Mouse (Mus musculus) cerebellum, adult 2 months (tissue): ENCODE results near the gene Irgm2.

Source experiments
- CTCF ChIP-seq: fragments of 200-500 bp; IDR thresholded peaks from 2 replicates; pipeline ENCODE4 v1.5.1; 2011; ENCODE audit warnings: low read depth, mild to moderate bottlenecking, control low read depth, low read length, moderate library complexity, borderline replicate concordance; ENCODE audit not compliant: insufficient read depth
- POLR2A ChIP-seq: fragments of 200-500 bp; IDR thresholded peaks from 2 replicates; pipeline ENCODE4 v1.6.1; 2011; ENCODE audit warnings: low read length, control low read depth, borderline replicate concordance; ENCODE audit not compliant: insufficient read depth

GRCm38 (mm10) chr11:58230396-58230910 lies 31.0 kb downstream of the Irgm2 start:
- no peak for TF ChIP-seq POLR2A
- no peak for TF ChIP-seq CTCF
